Mouse (Mus musculus) layer of hippocampus, postnatal 10 days (tissue): ENCODE data around the gene Cdh18. TPM values are rescaled to one million over a fixed set of nuclear protein-coding genes. Genes with fewer than 3 reads are reported as not detected.
"Not testable (repeated sequence)": the region's sequence is repeated elsewhere in the genome, so short reads cannot be mapped to it uniquely, and the experiment has no call there.

Source experiments
- DNase-seq, 2 experiments: peaks; one replicate each; pipeline ENCODE4 v3.0.0; 2021; ENCODE audit warnings: low spot score in 2 of 2
- total RNA-seq, 2 experiments: library from RNA; stranded (reverse); gene quantifications; 2 replicates each; pipeline ENCODE4 v1.2.3; 2021

The Cdh18 gene
- total RNA-seq, 2 experiments from 2014 or later: 10.1 to 11.1 TPM

DNA sequence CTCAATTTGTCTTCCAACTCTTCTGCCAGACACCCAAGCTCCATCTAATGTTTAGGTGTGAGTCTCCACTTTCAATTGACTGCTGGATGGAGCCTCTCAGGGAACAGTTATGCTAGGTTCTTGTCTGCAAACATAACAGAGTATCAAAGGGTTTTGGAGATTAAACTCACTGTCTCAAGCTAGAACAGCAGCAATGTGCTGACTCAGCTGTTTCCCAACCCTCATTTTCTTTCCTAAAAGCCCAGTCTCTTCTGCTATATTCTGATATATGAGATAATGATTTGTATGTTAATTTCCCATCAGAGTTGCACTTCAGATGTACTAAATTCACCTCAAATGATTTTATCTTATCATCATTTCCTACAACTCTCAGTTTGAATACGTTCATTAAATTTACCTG is 398.4 kb downstream of the Cdh18 start:
- DNase-seq: no peak

DNA sequence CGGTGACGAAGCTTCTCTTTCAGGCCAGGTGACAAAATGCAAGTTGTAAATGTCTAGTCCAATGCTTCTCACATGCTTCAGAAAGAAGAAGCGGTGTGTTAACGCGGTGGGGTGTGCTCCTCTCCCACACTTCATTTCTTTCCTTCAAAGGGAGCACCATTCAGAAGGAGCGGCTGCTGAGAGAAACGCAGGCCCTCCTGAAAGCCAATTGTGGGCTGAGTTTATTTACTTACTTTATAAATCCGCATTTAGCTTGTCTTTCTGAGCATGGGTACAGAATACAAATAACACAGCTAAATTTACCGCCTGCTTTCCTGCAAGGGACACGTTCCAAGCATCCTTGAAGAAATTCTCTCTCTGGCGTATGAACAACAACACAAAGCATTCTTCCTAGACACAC is 420.6 kb downstream of the Cdh18 start:
- no peak for DNase-seq

DNA sequence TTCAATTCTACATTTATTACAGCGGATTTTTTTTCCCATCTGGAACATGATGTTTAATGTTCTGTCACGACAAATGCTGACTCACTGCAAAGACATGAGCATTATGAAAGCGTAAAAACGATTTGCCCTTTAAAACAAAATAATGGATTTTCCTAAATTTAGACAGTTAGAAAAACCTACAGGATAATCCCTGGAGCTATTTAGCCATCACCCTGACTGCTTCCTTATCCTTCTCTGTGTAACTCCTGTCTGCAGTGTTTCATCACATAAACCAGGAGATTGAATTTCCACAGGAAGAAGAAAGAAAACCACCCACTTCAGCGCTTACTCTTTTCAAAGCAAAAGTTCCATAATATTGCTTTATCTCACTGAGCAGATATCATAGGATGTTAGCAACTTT is 431.3 kb downstream of the Cdh18 start:
- no peak for DNase-seq

DNA sequence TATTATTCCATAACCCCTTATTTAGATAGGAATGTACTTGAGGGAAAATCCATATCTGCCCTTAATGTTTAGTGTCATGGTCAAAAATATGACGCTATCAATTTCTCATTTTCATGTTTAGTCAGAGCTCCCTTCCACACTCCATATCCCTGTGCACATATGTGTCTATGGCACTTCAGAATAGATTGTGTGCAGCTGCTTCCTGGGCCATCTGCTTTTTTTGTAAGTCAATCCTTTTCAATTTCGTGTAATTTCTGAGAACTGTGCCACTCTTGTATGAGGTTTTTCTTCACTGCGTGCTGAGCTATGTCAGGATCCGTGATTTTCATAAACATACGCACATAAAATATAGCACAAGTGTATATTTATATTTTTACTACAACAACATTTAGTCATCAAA is 435.8 kb downstream of the Cdh18 start:
- DNase-seq: no peak

- DNase-seq: no peak
These were observed 467.9 kb downstream of the Cdh18 start for GRCm38 (mm10) chr15:23016680-23017079.

- no peak for DNase-seq
These were observed 472.3 kb downstream of the Cdh18 start for GRCm38 (mm10) chr15:23021151-23021550.

GRCm38 (mm10) chr15:23022635-23023034 is 473.8 kb downstream of the Cdh18 start:
- no peak for DNase-seq

DNA sequence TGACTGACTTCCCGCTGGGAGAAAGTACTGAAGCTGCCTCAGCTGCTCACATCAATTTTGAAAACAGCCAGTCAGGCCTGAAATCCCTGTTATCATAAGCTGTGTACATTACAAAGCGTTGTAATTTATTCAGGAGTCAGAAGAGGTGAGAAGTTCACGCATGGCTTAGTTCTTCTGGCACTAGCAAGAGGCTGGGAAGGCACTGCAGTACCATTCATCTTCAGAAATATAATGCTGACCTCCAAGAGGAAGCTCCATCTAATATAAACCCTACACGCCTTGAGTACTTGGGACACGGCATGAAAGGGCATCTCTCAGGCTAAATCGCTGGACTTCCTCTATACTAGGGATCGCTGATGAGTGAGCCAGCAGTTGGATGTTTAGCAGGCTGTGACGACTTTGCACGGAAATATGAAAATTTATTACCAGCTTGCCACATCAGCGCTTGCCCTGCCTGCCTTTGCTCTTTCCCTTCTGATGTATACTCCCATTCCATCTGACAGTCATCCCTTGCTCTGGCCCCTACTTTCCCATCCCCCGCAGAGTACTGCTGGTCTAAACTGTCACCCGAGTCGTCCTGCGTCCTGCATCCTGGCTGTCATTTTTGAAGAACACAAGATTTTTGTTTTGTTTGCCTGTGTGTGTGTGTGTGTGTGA is 486.9 kb downstream of the Cdh18 start:
- peak; percentile 12 to 19 for DNase-seq

GRCm38 (mm10) chr15:23036208-23037065 is 487.6 kb downstream of the Cdh18 start:
- peak; percentile 58 to 75 for DNase-seq

DNA sequence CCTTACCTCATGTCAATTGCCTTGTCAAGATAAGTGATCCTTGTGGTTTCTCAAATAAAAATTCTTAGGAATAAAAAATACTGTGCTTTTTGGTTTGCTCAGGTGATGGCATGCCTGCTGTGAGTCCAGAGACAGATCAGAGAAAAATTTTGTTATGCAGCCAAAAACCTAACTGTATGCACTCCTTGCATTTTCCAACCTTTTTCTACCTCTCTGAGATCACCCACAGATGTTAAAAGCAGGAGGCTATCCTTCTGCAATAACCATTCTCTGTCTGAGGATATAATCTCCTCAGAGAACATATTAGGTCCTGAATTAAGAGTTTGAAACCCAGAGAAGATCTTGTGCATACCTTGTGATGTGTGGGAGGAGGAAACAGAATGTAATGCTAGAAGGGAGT is 488.7 kb downstream of the Cdh18 start:
- no peak for DNase-seq

DNA sequence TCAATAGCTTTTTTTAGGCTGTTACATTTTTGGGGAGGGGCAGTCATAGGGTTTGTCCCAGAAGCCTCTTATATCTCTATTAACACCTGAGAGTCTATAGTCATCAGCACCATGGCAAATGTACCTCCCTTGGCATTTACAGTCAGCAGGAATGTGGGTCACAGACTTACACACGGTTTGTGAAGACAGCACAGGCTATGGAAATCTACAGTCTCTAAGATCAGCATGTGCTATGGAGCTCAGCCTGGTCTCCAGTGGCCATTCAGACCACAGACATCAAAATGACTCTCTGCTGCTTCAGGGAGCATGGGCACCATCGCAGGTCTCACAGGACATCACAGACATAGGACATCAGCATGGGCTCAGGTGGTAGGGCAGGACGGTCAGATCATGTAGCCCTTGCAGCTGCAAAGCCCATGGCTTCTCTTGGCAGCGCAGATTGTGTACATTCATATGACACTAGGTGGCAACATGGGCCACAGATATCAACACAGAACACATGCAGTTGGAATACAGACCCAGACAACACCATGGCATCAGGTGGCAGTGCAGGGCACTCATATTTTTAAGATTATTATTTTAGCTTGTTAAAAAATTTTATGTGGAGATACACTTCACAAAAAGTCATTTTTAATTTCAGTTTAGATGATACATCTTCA is 497.4 kb downstream of the Cdh18 start:
- no peak for DNase-seq

DNA sequence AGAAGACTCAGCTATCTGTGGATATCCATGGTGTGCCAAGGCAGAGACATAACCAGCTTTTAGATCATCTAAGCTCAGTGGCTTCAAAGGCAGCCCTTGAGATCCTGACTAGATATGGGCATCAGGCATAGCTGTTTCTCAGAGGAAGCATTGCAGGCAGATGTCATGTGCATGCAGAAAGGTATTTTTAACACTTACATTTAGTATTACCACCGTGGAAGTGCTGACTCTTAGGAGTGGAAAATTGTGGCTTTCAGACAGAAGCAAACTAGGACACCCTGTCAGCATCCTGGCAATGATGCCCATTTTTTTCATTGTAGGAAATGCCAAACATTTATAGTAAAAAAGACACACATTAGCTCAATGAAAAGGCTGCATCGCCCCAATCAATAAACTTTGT is 503.2 kb downstream of the Cdh18 start:
- DNase-seq: no peak

DNA sequence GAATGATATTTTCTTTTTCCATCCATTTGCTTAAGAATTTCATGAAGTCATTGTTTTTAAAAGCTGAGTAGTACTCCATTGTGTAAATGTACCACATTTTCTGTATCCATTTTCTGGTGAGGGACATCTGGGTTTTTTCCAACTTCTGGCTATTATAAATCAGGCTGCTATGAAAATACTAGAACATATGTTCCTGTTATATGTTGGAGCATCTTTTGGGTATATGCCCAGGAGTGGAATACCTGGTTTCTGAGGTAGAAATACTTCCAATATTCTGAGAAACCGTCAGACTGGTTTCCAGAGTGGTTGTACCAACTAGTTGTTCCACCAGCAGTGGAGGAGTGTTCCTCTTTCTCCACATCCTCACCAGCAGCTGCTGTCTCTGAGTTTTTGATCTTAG is 536.5 kb downstream of the Cdh18 start:
- not testable (repeated sequence) for DNase-seq

DNA sequence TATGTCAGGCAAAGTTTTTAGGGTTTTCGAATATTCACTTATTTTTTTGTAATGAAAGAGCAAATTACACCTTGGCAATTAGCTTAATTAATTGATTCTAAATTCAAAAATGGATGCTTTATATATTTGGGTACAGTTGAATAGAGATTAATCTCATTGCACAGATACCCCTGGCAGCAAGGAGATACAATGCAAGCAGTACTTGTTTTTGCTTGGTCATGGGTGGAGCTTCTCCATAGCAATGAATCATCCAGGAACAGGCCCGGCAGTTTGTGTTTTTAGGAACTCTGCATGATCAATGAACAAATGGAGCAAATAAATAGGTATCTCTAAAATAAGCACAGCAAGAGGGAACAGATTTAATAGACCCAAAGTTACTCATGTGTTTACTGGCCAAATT is 538.7 kb downstream of the Cdh18 start:
- no peak for DNase-seq

GRCm38 (mm10) chr15:23096601-23097000 is 547.8 kb downstream of the Cdh18 start:
- no peak for DNase-seq

- no peak for DNase-seq
These were observed 556.0 kb downstream of the Cdh18 start for GRCm38 (mm10) chr15:23104668-23105380.

DNA sequence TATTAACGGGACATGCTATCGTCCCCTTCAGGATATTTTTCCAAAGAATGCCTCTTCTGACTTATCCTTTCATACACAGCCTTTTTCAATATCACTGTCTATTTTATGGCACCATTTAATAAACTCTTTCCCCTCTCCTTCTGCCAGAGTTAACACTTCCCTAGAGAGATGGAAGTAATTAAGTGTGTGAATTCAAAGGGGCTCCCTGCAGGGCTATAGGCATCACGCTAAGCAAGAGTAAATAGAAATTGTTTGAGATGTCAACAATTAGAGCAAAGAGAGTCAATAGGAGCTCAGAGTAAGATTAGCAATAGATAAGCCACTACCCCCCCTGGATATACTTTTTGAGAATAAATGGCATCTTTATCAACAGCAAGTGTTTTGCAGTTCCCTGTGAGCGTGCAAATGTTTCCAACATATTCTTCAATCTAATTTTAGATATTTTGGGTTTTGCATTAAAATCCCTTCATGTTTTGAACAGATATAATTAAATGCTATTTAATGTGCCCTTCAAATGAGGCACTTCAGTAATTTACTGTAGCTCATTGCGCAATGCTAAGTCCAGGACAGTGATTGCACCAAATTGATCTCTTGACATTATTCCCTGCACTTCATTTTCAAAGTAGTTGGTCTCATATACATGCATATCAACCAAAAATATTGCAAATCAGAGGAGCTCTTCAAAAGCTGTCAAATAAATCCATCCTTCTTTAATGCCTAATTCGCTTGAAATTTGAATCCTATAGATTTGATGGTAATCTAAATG is 586.3 kb downstream of the Cdh18 start:
- DNase-seq: no peak

DNA sequence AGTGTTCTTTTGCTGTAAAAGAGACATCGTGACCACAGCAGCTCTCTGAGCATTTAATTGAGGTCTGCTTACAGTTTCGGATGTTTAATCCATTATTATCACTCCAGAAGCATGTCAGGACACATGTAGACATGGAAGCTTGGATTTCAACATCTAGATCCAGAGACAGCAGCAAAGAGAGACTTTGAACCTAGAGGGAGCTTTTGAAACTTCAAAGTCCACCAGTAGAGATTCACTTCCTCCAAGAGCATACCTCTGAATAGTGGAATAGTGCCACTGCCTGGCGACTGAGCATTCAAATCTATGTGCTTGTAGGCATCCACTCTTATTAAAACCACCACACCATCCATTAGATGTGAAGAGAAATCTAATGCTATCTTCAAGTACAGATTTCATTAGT is 588.1 kb downstream of the Cdh18 start:
- no peak for DNase-seq

- not testable (repeated sequence) for DNase-seq
These were observed 594.1 kb downstream of the Cdh18 start for GRCm38 (mm10) chr15:23142907-23143306.

GRCm38 (mm10) chr15:23155883-23156282 is 607.1 kb downstream of the Cdh18 start:
- no peak for DNase-seq

- DNase-seq: no peak
These were observed 616.0 kb downstream of the Cdh18 start for GRCm38 (mm10) chr15:23164869-23165268.
